Mouse (Mus musculus): ENCODE results near the gene Rnf114.

- no peak for TF ChIP-seq POLR2A (IDR thresholded peaks at IDR 0.05; ENCODE audit: extremely low read depth, insufficient read depth, low read length)
- no peak for TF ChIP-seq CTCF (IDR thresholded peaks at IDR 0.05; ENCODE audit: low read depth, low read length)
Observed at GRCm38 (mm10) chr2:167484932-167485331, 7.5 kb upstream of the Rnf114 start.
